Mouse (Mus musculus) embryonic facial prominence, embryonic 12.5 days (tissue): ENCODE measurements at regions not wholly inside any gene's neighbourhood (a gene's known extent, or its start where the extent isn't known, plus 50 kb on each side); places are given as distances from the start of the nearest gene placed in this dataset.

ENCODE experiments used
- ATAC-seq: fragments of 200-750 bp; cut with Nextera tagmentation; 2 replicates; pipeline ENCODE4 v1.8.0; 2017; ENCODE audit not compliant: insufficient number of reproducible peaks, insufficient read depth, low FRiP score, low TSS enrichment
- H3K27ac ChIP-seq: fragments of 300-500 bp; sonication (generic); 2 replicates; pipeline ENCODE4 v1.5.1; 2016; ENCODE audit warnings: mild to moderate bottlenecking
- H3K27me3 ChIP-seq: fragments of 300-500 bp; sonication (generic); 2 replicates; pipeline ENCODE4 v1.6.1; 2016; ENCODE audit warnings: mild to moderate bottlenecking, moderate library complexity
- H3K36me3 ChIP-seq: fragments of 300-500 bp; sonication (generic); 2 replicates; pipeline ENCODE4 v1.6.1; 2016; ENCODE audit warnings: mild to moderate bottlenecking
- H3K4me1 ChIP-seq: fragments of 300-500 bp; sonication (generic); 2 replicates; pipeline ENCODE4 v1.6.1; 2016
- H3K4me2 ChIP-seq: fragments of 300-500 bp; sonication (generic); replicated peaks from 2 replicates; pipeline ENCODE4 v1.6.1; 2016; ENCODE audit warnings: mild to moderate bottlenecking, moderate library complexity
- H3K4me3 ChIP-seq: fragments of 300-500 bp; sonication (generic); 2 replicates; pipeline ENCODE4 v1.5.1; 2016; ENCODE audit warnings: mild to moderate bottlenecking
- H3K9ac ChIP-seq: fragments of 300-500 bp; sonication (generic); 2 replicates; pipeline ENCODE4 v1.6.1; 2016; ENCODE audit warnings: mild to moderate bottlenecking, moderate library complexity
- H3K9me3 ChIP-seq: fragments of 300-500 bp; sonication (generic); 2 replicates; pipeline ENCODE4 v1.6.1; 2016; ENCODE audit warnings: mild to moderate bottlenecking, moderate library complexity
- WGBS: fragments of 180-500 bp; shearing (Covaris S2); methylation state at CpG from one replicate; pipeline ENCODE4 v1.1.7; 2016; 5-methylcytosine and 5-hydroxymethylcytosine counted together

- no peak overlapping the region for H3K4me2 ChIP-seq
- H3K36me3 ChIP-seq: no peaks in the 10 kb centered on the region
- no peak overlapping the region for H3K9ac ChIP-seq
- H3K27ac ChIP-seq: no peak overlapping the region
- 83% methylated on average over 1 of the region's 1 CpGs for WGBS
- no peak overlapping the region for H3K4me3 ChIP-seq
- H3K27me3 ChIP-seq: no peaks in the 10 kb centered on the region
- H3K9me3 ChIP-seq: no peaks in the 10 kb centered on the region
- H3K4me1 ChIP-seq: no peaks in the 10 kb centered on the region
- no peak for ATAC-seq
These were observed 69.7 kb downstream of the Slitrk6 start for GRCm38 (mm10) chr14:110685247-110685646.

DNA sequence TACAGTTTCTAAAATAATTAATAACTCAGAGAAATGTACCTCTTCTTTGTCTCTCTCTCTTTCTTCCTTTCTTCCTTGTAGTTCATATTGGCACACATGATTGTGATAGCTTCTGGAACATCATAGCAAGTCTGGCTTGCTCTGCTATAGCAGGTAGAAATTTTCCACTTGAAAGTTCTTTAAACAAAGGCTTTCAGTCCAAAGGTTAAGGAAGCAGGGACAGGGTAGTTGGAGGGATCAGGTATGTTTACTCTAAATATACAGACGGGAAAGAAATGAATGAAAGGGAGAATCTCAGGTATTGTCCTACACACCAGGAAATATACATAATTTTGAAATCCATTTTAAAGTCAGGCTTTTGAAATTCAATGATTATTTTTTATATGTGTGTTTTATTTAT is 75.2 kb downstream of the Slitrk6 start:
- Histone ChIP-seq H3K9ac (no peak overlapping the region), H3K4me2 (no peak overlapping the region), H3K9me3 (no peaks in the 10 kb centered on the region), H3K36me3 (no peaks in the 10 kb centered on the region), H3K4me1 (no peaks in the 10 kb centered on the region), H3K27ac (no peak overlapping the region), H3K4me3 (no peak overlapping the region), H3K27me3 (no peaks in the 10 kb centered on the region)
- WGBS: 82% methylated on average over 1 of the region's 1 CpGs
- ATAC-seq: no peak

- ATAC-seq: peak; percentile 67; the same call in 1 of the 2 replicates
- H3K4me1 ChIP-seq: no peaks in the 10 kb centered on the region
- H3K27me3 ChIP-seq: no peaks in the 10 kb centered on the region
- no peaks in the 10 kb centered on the region for H3K9me3 ChIP-seq
- H3K36me3 ChIP-seq: no peaks in the 10 kb centered on the region
- H3K9ac ChIP-seq: no peak overlapping the region
- H3K4me2 ChIP-seq: no peak overlapping the region
- 61% methylated on average over 1 of the region's 1 CpGs for WGBS
- no peak overlapping the region for H3K4me3 ChIP-seq
- no peak overlapping the region for H3K27ac ChIP-seq
These were observed 89.2 kb downstream of the Slitrk6 start for GRCm38 (mm10) chr14:110665712-110666111.

GRCm38 (mm10) chr14:110663231-110663630 is 91.7 kb downstream of the Slitrk6 start:
- H3K4me3 ChIP-seq: no peak overlapping the region
- no peaks in the 10 kb centered on the region for H3K27me3 ChIP-seq
- 63% methylated on average over 2 of the region's 2 CpGs for WGBS
- no peaks in the 10 kb centered on the region for H3K4me1 ChIP-seq
- H3K36me3 ChIP-seq: no peaks in the 10 kb centered on the region
- H3K9ac ChIP-seq: no peak overlapping the region
- H3K4me2 ChIP-seq: no peak overlapping the region
- no peak for ATAC-seq
- no peak overlapping the region for H3K27ac ChIP-seq
- no peaks in the 10 kb centered on the region for H3K9me3 ChIP-seq

DNA sequence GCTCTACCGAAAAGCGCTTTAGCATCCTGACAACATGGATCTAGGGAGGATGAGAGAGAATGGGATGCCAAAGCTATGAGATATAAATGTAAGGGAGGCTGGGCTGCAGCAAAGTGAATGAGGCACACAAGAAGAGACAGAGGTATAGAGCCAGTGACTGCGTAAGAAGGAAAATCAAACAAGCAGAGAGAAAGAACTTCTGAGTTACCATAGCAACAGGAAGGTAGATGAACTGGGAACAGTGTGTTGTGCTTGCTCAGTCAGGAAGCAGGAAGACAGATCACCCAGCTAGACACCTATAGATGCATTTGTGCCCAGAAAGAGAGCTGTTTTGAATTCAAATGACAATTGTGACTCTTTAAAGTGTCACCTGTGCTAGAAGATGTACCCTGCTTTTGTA is 120.8 kb downstream of the Slitrk6 start:
- 79% methylated on average over 3 of the region's 3 CpGs for WGBS
- no peak overlapping the region for H3K9ac ChIP-seq

GRCm38 (mm10) chr14:110623716-110624115 is 131.2 kb downstream of the Slitrk6 start:
- no peak overlapping the region for H3K4me3 ChIP-seq
- no peaks in the 10 kb centered on the region for H3K27me3 ChIP-seq
- no peak overlapping the region for H3K27ac ChIP-seq
- ATAC-seq: no peak
- H3K4me1 ChIP-seq: no peaks in the 10 kb centered on the region
- WGBS: 54% methylated on average over 2 of the region's 2 CpGs
- H3K4me2 ChIP-seq: no peak overlapping the region
- H3K9ac ChIP-seq: no peak overlapping the region
- no peaks in the 10 kb centered on the region for H3K36me3 ChIP-seq
- H3K9me3 ChIP-seq: no peaks in the 10 kb centered on the region

More for the DNA sequence above, 120.8 kb downstream of the Slitrk6 start:
- H3K4me1 ChIP-seq: no peaks in the 10 kb centered on the region
- H3K27me3 ChIP-seq: no peaks in the 10 kb centered on the region
- H3K27ac ChIP-seq: no peak overlapping the region
- ATAC-seq: no peak
- no peak overlapping the region for H3K4me2 ChIP-seq
- H3K36me3 ChIP-seq: no peaks in the 10 kb centered on the region
- H3K9me3 ChIP-seq: no peaks in the 10 kb centered on the region
- H3K4me3 ChIP-seq: no peak overlapping the region

DNA sequence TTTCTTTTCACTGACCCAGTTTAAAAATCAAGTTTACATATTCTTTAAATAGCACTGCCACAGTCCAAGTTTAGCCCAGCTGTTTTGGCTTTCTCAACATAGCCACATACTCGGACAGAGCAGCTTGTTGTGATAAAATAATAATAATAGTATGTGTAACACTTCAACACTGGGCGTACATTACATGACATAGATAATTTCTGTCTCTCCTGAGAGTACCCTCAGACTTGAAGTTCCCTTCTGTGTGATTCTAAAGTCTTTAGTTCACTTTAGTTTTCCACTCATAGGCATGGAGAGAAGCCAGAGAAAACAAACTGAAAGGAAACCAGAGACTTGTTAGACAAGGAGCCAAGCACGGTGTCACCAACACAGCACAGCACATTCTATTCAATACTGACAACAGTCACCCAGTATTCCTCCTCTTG is 136.4 kb downstream of the Slitrk6 start:
- no peak for ATAC-seq
- Histone ChIP-seq H3K36me3 (no peaks in the 10 kb centered on the region), H3K4me2 (no peak overlapping the region), H3K4me3 (no peak overlapping the region), H3K9me3 (no peaks in the 10 kb centered on the region), H3K27me3 (no peaks in the 10 kb centered on the region), H3K9ac (no peak overlapping the region), H3K4me1 (no peaks in the 10 kb centered on the region), H3K27ac (no peak overlapping the region)
- WGBS: 54% methylated on average over 3 of the region's 3 CpGs

GRCm38 (mm10) chr14:110616447-110616846 is 138.5 kb downstream of the Slitrk6 start:
- no peak overlapping the region for H3K27ac ChIP-seq
- no peak overlapping the region for H3K9ac ChIP-seq
- no peaks in the 10 kb centered on the region for H3K27me3 ChIP-seq
- 26% methylated on average over 1 of the region's 1 CpGs for WGBS
- no peak overlapping the region for H3K4me2 ChIP-seq
- no peaks in the 10 kb centered on the region for H3K36me3 ChIP-seq
- H3K4me1 ChIP-seq: no peaks in the 10 kb centered on the region
- H3K9me3 ChIP-seq: no peaks in the 10 kb centered on the region
- no peak for ATAC-seq
- H3K4me3 ChIP-seq: no peak overlapping the region

DNA sequence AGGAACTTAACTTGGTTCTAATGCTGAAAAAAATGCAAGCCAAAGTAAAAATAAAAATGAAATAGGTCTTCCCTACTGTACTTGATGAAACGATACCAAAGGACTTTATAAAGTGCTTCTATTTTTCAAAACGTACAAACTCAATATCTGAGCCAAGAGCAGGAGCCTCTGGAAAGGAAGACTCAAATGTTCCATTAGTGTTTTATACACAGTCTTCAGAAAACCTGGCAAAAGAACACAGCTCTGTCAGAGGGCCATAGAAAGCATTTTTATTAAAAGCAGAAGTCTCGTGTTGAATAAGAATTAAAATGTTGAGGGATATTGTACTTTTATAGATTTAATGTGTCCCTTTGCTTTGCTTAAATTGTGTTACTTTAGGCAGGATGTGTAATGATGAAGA is 174.6 kb downstream of the Slitrk6 start:
- 62% methylated on average over 3 of the region's 3 CpGs for WGBS
- Histone ChIP-seq H3K9me3 (no peaks in the 10 kb centered on the region), H3K4me2 (no peak overlapping the region), H3K4me1 (no peaks in the 10 kb centered on the region), H3K27ac (no peak overlapping the region), H3K27me3 (no peaks in the 10 kb centered on the region), H3K9ac (no peak overlapping the region), H3K36me3 (no peaks in the 10 kb centered on the region), H3K4me3 (no peak overlapping the region)
- ATAC-seq: no peak

DNA sequence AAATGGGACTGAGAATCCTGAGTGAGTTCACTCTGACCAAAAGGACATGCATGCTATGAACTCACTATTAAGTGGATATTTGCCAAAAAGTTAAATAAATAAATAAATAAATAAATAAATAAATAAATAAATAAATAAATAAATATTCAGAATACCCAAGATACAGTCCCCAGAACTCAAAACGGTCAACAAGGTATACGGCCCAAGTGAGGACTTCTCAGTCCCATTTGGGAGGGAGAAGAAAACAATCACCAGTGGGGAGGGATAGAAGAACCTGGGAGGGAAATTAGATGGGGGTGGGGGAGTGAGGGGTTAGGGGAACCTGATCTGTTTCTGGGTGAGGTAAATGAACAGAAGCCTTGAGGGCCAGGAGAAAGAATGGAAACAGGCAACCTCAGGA is 184.2 kb downstream of the Slitrk6 start:
- no peak overlapping the region for H3K4me2 ChIP-seq
- no peak for ATAC-seq

DNA sequence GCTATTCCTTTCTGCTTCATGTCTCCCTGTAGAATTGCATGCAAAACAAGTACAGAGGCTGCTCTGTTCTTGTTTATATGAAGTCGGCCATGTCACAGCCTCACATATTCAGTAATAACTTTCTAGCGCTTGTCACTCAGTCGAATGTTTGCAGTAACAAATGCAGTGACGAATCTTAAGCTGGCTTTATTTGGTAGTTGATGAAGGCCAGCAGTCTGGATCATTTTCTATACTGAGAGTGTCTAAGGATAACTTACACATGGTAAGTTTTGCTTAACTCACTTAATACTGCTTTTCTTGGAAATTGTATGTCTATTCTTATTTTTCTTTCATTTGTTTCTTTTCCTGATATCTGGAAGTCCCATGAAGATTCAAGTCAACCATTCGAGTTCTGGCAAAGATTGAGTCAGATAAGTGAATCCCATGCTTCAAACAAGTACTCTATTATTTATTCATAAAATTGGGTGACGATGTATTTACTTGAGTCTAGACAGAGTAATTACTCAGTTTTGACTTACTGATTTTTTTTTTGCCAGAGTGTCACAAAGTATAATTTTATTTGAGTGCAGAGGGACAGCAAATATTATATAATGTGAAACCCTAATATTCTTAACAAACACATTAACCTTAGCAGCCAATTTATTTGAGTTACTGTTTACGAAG is 189.0 kb downstream of the Slitrk6 start:
- Histone ChIP-seq H3K4me1 (no peaks in the 10 kb centered on the region), H3K9ac (no peak overlapping the region), H3K9me3 (no peaks in the 10 kb centered on the region), H3K4me2 (no peak overlapping the region), H3K36me3 (no peaks in the 10 kb centered on the region), H3K4me3 (no peak overlapping the region), H3K27ac (no peak overlapping the region), H3K27me3 (no peaks in the 10 kb centered on the region)
- ATAC-seq: no peak
- 59% methylated on average over 7 of the region's 7 CpGs for WGBS

More for the DNA sequence above, 184.2 kb downstream of the Slitrk6 start:
- WGBS: 98% methylated on average over 2 of the region's 2 CpGs
- Histone ChIP-seq H3K27me3 (no peaks in the 10 kb centered on the region), H3K9me3 (no peaks in the 10 kb centered on the region), H3K36me3 (no peaks in the 10 kb centered on the region), H3K27ac (no peak overlapping the region), H3K4me1 (no peaks in the 10 kb centered on the region), H3K9ac (no peak overlapping the region), H3K4me3 (no peak overlapping the region)

- Histone ChIP-seq H3K4me2 (no peak overlapping the region), H3K4me1 (no peaks in the 10 kb centered on the region), H3K27ac (no peak overlapping the region), H3K9ac (no peak overlapping the region), H3K4me3 (no peak overlapping the region), H3K27me3 (no peaks in the 10 kb centered on the region), H3K36me3 (no peaks in the 10 kb centered on the region), H3K9me3 (no peaks in the 10 kb centered on the region)
- no peak for ATAC-seq
- WGBS: 83% methylated on average over 2 of the region's 2 CpGs
These were observed 190.3 kb downstream of the Slitrk6 start for GRCm38 (mm10) chr14:110564621-110565020.
